Mouse (Mus musculus) kidney, embryonic 14.5 days (tissue): ENCODE measurements around the gene Mef2a. TPM values are rescaled to one million over a fixed set of nuclear protein-coding genes. Genes with fewer than 3 reads are reported as not detected.

Experiments used
- ATAC-seq: fragments of 200-750 bp; cut with Nextera tagmentation; 2 replicates; pipeline ENCODE4 v1.8.0; 2017; ENCODE audit warnings: moderate number of reproducible peaks, mild to moderate bottlenecking, moderate TSS enrichment, moderate library complexity; ENCODE audit not compliant: low FRiP score, low TSS enrichment
- H3K27ac ChIP-seq: fragments of 300-500 bp; sonication (generic); 2 replicates; pipeline ENCODE4 v1.5.1; 2014; ENCODE audit warnings: low read depth, mild to moderate bottlenecking, low read length, moderate library complexity, mixed read lengths
- H3K27me3 ChIP-seq: fragments of 300-500 bp; sonication (generic); 2 replicates; pipeline ENCODE4 v1.6.1; 2014; ENCODE audit warnings: mild to moderate bottlenecking, low read length; ENCODE audit not compliant: control insufficient read depth, insufficient read depth
- H3K36me3 ChIP-seq: fragments of 300-500 bp; sonication (generic); 2 replicates; pipeline ENCODE4 v1.6.1; 2014; ENCODE audit warnings: low read length, mixed read lengths; ENCODE audit not compliant: control insufficient read depth, insufficient read depth
- H3K4me1 ChIP-seq: fragments of 300-500 bp; sonication (generic); 2 replicates; pipeline ENCODE4 v1.6.1; 2014; ENCODE audit warnings: low read length, mixed read lengths; ENCODE audit not compliant: control insufficient read depth, insufficient read depth
- H3K4me2 ChIP-seq: fragments of 300-500 bp; sonication (generic); replicated peaks from 2 replicates; pipeline ENCODE4 v1.6.1; 2014; ENCODE audit warnings: low read depth, mild to moderate bottlenecking, low read length
- H3K4me3 ChIP-seq: fragments of 300-500 bp; sonication (generic); 2 replicates; pipeline ENCODE4 v1.5.1; 2014; ENCODE audit warnings: mild to moderate bottlenecking, low read length
- H3K9ac ChIP-seq: fragments of 300-500 bp; sonication (generic); 2 replicates; pipeline ENCODE4 v1.6.1; 2014; ENCODE audit warnings: low read depth, mild to moderate bottlenecking, low read length, moderate library complexity
- H3K9me3 ChIP-seq: fragments of 300-500 bp; sonication (generic); 2 replicates; pipeline ENCODE4 v1.6.1; 2016; ENCODE audit warnings: low read length; ENCODE audit not compliant: control insufficient read depth
- whole genome bisulfite sequencing: fragments of 180-500 bp; shearing (Covaris S2); extraction: QIAGEN DNeasy Blood & Tissue Kit; methylation state at CpG from one replicate; pipeline ENCODE4 v1.1.7; 2014; 5-methylcytosine and 5-hydroxymethylcytosine counted together
- polyA plus RNA-seq: library from polyadenylated mRNA; unstranded; fragments of >200 nt; fragmentation: Nextera tagmentation; extraction: Ambion mirVana; gene quantifications from 2 replicates; pipeline ENCODE4 v1.2.1, GENCODE M21; 2014

Mef2a gene
- 22.6 and 45.6 TPM in 2 replicates for polyA plus RNA-seq

- Histone ChIP-seq H3K4me2 (peak within 1 kb of the TSS; percentile 85), H3K4me3 (peak within 1 kb of the TSS; percentile 92), H3K27me3 (no peaks in the 10 kb centered on the region), H3K9me3 (no peaks in the 10 kb centered on the region), H3K9ac (peak within 1 kb of the TSS; percentile 97), H3K4me1 (peaks cover 17% of the 10 kb centered on the region; the same call in 1 of the 2 replicates), H3K36me3 (no peaks in the 10 kb centered on the region), H3K27ac (peak within 1 kb of the TSS; percentile 95)
- under 1% methylated on average over 83 of the region's 89 CpGs for WGBS
- ATAC-seq = peak; percentile 94
These were observed at the start of gene Mef2a for GRCm38 (mm10) chr7:67372729-67373583. Gene Mef2a (minus strand): TSS chr7:67372858.

- Histone ChIP-seq H3K4me3 (no peak overlapping the region), H3K27me3 (no peaks in the 10 kb centered on the region), H3K4me2 (no peak overlapping the region), H3K4me1 (no peaks in the 10 kb centered on the region), H3K9ac (no peak overlapping the region), H3K36me3 (no peaks in the 10 kb centered on the region), H3K27ac (no peak overlapping the region), H3K9me3 (no peaks in the 10 kb centered on the region)
- no peak for ATAC-seq
- 64% methylated on average over 12 of the region's 12 CpGs for WGBS
These were observed 49.0 kb upstream of the Mef2a start for GRCm38 (mm10) chr7:67421476-67422186.

DNA sequence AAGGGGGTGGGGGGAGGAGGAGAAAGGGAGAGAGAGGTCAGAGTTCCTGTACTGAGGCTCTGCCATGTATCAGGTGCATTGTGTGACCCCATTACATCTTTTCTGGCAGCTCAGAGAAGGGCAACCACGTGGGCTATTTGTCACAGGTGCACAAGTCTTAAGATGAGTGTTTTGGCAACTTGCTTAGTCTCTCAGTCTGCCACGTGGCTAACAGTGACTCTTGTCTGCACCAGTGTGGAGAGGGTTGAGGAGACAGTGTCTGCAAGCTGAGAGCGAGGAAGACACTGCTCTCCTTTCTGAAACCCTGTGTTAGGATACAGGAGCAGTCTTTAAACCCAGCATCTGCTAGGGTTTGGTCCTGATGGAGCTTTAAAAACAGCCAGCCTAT lies 48.4 kb upstream of the Mef2a start:
- Histone ChIP-seq H3K9me3 (no peaks in the 10 kb centered on the region), H3K36me3 (no peaks in the 10 kb centered on the region), H3K27ac (no peak overlapping the region), H3K4me3 (no peak overlapping the region), H3K4me2 (no peak overlapping the region), H3K9ac (no peak overlapping the region), H3K4me1 (no peaks in the 10 kb centered on the region), H3K27me3 (no peaks in the 10 kb centered on the region)
- WGBS = 64% methylated on average over 3 of the region's 3 CpGs
- ATAC-seq = no peak

GRCm38 (mm10) chr7:67419591-67420314 lies 47.1 kb upstream of the Mef2a start:
- WGBS = 83% methylated on average over 17 of the region's 17 CpGs
- Histone ChIP-seq H3K9ac (no peak overlapping the region), H3K4me3 (no peak overlapping the region), H3K9me3 (no peaks in the 10 kb centered on the region), H3K36me3 (no peaks in the 10 kb centered on the region), H3K4me2 (no peak overlapping the region), H3K27me3 (no peaks in the 10 kb centered on the region), H3K27ac (no peak overlapping the region), H3K4me1 (no peaks in the 10 kb centered on the region)
- ATAC-seq = no peak

DNA sequence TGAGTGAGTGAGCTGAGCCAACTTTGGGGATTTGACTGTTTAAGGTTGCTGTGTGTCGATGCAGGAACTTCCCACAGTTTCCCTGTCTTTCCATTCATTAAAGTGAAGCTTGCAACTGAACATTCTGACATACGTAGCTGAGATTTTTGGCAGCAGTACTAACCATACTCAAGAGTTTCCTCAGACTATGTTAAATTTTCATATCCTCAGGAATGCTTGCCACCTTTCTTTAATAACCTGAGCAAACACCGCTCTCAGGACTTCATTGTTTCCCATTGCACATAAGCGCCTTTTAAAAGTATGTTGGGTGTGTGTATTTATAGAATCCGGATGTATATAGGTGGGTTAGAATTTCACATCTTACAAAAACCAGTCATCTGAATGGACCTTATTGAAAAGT lies 45.5 kb upstream of the Mef2a start:
- no peaks in the 10 kb centered on the region for H3K36me3 ChIP-seq
- no peaks in the 10 kb centered on the region for H3K27me3 ChIP-seq
- H3K9me3 ChIP-seq = no peaks in the 10 kb centered on the region
- no peak overlapping the region for H3K9ac ChIP-seq
- ATAC-seq = no peak
- H3K4me3 ChIP-seq = no peak overlapping the region
- no peak overlapping the region for H3K4me2 ChIP-seq
- WGBS = 93% methylated on average over 5 of the region's 5 CpGs
- H3K27ac ChIP-seq = no peak overlapping the region
- no peaks in the 10 kb centered on the region for H3K4me1 ChIP-seq

DNA sequence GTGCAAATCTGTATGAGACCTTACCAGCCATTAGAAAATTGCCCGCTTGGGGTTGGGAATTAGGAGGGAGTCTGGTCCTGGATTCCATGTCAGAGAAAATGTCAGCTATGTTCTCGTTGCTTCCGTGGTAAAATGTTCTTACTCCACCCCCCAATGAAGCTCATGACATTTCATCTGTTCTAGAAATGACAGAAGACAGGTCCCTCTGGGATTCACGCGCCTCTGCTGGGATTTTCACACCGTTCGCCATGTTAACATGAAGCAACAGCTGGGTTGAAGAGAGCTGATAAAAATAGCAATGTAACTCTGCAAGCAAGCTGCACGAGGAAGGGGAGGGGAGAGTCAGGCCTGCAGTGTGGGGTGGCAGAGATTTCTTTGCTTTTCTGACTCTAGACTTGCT lies 42.1 kb upstream of the Mef2a start:
- Histone ChIP-seq H3K9ac (no peak overlapping the region), H3K36me3 (no peaks in the 10 kb centered on the region), H3K4me3 (no peak overlapping the region), H3K27ac (no peak overlapping the region), H3K27me3 (no peaks in the 10 kb centered on the region), H3K4me1 (no peaks in the 10 kb centered on the region), H3K9me3 (no peaks in the 10 kb centered on the region), H3K4me2 (no peak overlapping the region)
- no peak for ATAC-seq
- WGBS = 89% methylated on average over 8 of the region's 8 CpGs

GRCm38 (mm10) chr7:67412686-67413085 lies 40.0 kb upstream of the Mef2a start:
- no peak for ATAC-seq
- no peak overlapping the region for H3K4me3 ChIP-seq
- no peak overlapping the region for H3K27ac ChIP-seq
- H3K9ac ChIP-seq = no peak overlapping the region
- WGBS = 78% methylated on average over 10 of the region's 10 CpGs
- no peaks in the 10 kb centered on the region for H3K36me3 ChIP-seq
- no peak overlapping the region for H3K4me2 ChIP-seq
- no peaks in the 10 kb centered on the region for H3K4me1 ChIP-seq
- H3K9me3 ChIP-seq = no peaks in the 10 kb centered on the region
- H3K27me3 ChIP-seq = no peaks in the 10 kb centered on the region

- Histone ChIP-seq H3K27me3 (no peaks in the 10 kb centered on the region), H3K27ac (no peak overlapping the region), H3K9ac (no peak overlapping the region), H3K4me1 (no peaks in the 10 kb centered on the region), H3K36me3 (no peaks in the 10 kb centered on the region), H3K9me3 (no peaks in the 10 kb centered on the region), H3K4me2 (no peak overlapping the region), H3K4me3 (no peak overlapping the region)
- no peak for ATAC-seq
- WGBS = 66% methylated on average over 2 of the region's 2 CpGs
These were observed 34.4 kb upstream of the Mef2a start for GRCm38 (mm10) chr7:67407019-67407418.
